Mouse (Mus musculus) forelimb bud, embryonic 11.5 days (tissue): ENCODE measurements around the gene Rrn3.
"Not testable (repeated sequence)": the region's sequence is repeated elsewhere in the genome, so short reads cannot be mapped to it uniquely, and the experiment has no call there.

Experiments used
- DNase-seq: peaks from one replicate; pipeline ENCODE4 v3.0.0-alpha.2; 2012; ENCODE audit warnings: low read depth, low spot score

Gene Rrn3

GRCm38 (mm10) chr16:13780353-13781036, at the start of gene Rrn3:
Gene Rrn3 (plus strand): TSS chr16:13780708.
- peak; percentile 86 for DNase-seq

- no peak for DNase-seq
These were observed 47.7 kb upstream of the Rrn3 start for GRCm38 (mm10) chr16:13732786-13733185.

DNA sequence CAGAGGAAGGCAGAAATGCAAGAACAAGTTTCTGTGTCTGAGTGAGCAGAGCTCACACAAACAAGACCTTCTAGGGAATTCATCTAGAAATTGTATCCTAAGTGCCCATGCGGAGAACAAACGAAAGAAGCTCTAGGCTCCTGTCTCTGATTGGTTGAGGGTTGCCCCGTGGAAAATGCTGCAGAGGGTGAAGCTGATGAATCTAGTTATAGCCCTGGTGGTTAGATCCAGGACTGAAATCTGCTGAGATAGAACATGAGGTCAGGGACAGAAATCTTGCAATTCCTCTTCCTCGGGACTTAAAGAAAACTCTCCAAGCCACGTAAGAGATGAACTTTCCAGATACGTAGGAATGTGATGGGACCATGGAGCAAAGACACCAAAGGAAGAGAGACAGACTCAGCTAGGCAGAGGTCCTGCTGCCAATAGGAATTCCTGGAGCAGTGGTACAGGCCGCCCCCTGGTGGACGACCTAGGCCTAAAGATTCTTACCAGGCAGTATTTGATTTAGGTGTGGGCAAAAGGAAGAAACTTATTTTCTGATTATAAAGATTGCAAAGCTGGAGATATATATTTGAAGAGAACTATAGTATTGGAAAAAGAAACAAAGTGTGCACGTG, 46.9 kb upstream of the Rrn3 start:
- peak; percentile 56 for DNase-seq

DNA sequence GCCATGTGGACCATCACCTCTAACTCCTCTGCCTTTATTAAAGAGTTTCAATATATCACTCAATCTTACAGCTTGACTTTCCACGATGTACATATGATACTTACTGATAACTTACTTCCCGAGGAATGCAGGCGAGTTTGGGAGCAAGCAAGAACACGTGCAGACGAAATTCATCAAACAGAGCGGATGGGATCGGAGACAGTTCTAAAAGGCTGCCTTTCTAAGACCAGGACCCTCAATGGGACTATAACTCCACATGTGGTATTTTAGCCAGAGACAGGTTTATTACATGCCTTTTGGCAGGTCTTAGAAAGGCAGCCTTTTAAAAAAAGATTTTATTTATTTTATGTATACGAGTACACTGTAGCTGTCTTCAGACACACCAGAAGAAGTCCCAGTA, 44.5 kb upstream of the Rrn3 start:
- DNase-seq = no peak

DNA sequence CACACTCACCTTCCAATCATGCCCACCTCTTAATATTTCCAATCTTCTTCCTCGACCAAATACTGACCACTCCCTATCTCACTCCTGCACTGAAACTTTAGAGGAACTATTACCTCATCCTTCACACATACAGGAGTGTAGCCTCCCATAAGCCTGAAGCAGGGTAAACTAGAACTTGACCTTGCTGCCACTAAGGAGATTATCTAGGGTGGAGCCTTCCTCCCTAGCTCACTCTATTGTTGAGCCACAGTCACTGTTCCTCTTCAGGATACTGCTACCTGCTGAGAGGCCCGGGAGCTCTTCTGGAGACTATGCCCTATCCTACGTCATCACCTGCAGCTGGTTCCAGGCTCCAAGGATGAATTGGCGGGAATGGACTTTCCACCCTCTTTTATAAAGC, 41.5 kb upstream of the Rrn3 start:
- not testable (repeated sequence) for DNase-seq

- no peak for DNase-seq
These were observed 39.7 kb upstream of the Rrn3 start for GRCm38 (mm10) chr16:13740844-13741243.

DNA sequence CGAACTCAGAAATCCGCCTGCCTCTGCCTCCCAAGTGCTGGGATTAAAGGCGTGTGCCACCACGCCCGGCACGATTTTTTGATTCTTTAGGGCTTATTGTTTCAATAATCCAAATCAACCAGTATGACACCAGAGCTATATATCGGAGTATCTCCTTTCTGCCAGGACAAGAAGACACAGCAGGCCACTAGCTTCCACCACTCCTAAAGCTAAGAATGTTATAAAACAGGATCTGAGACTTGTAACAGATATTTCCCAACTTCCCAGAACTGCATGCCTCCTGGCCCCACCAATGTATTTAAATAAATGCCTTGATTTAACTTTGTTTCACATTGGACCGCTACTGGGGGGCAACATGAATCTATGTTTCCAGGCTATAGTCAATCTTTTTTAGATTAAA, 32.8 kb upstream of the Rrn3 start:
- no peak for DNase-seq

DNA sequence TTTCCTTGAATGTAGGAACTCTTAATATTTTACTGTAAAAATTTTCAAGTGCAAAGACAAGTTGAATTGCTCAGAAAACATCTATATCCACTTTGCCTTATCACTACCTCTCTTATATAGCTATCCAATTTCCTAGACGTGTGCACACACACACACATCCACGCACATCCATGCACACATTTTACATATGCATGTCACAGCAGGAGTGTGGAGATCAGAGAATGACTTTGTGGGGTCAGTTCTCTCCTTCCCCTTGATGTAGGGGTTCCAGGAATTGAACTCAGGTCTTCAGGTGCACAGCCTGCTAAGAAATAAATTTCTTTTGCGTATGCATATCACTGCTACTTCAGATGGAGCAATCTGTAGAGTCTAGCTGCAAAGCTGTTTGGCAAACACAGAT, 32.4 kb upstream of the Rrn3 start:
- no peak for DNase-seq

DNA sequence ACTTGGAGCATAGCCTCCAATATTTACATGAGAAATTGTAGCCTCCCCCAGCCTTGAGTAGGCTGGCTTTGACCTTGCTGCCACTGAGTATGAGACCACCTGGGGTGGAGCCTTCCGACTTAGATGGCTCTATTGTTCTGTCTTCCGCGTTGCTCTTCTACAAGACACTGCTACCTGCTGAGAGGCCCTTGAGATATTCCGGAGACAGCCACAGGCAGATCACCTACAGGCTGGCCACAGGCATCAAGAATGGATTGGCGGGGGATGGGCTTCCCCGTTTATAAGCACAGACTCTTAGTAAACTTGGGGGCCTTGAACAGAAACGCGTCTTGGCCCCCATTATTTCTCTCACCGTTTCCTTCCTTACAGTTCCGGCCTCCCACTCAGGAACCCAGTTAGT, 31.7 kb upstream of the Rrn3 start:
- DNase-seq = not testable (repeated sequence)

- no peak for DNase-seq
These were observed 31.2 kb upstream of the Rrn3 start for GRCm38 (mm10) chr16:13749306-13749705.

GRCm38 (mm10) chr16:13749981-13750380, 30.5 kb upstream of the Rrn3 start:
- no peak for DNase-seq

DNA sequence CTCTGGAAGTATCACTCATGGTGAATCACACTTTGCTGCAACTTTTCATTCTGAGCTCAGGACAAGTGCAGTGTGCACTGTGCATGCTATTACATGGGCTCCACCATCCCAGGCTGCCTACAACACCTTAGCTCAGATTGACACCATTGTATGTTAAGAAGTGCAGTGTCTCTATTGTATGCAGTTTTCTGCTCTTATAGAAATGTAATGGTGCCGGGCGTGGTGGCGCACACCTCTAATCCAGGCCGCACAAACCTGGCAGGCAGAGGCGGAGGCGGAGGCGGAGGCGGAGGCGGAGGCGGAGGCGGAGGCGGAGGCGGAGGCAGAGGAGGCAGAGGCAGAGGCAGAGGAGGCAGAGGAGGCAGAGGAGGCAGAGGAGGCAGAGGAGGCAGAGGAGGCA, 29.9 kb upstream of the Rrn3 start:
- no peak for DNase-seq

DNA sequence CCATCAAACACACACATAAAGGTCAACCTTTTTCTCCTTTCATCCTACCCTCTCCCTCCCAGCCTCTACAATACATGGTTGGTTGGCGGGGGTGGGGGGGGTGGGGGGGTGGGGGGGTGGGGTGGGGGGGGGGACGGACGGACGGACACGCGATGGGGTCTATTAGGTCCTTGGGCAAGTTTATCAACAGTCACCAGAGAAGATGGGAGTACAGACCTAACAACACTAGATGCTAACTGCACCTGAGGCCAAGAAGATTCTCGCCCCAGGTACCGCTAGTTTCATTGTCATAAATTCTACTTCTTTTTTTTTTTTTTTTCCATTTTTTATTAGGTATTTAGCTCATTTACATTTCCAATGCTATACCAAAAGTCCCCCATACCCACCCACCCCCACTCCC, 26.5 kb upstream of the Rrn3 start:
- no peak for DNase-seq

DNA sequence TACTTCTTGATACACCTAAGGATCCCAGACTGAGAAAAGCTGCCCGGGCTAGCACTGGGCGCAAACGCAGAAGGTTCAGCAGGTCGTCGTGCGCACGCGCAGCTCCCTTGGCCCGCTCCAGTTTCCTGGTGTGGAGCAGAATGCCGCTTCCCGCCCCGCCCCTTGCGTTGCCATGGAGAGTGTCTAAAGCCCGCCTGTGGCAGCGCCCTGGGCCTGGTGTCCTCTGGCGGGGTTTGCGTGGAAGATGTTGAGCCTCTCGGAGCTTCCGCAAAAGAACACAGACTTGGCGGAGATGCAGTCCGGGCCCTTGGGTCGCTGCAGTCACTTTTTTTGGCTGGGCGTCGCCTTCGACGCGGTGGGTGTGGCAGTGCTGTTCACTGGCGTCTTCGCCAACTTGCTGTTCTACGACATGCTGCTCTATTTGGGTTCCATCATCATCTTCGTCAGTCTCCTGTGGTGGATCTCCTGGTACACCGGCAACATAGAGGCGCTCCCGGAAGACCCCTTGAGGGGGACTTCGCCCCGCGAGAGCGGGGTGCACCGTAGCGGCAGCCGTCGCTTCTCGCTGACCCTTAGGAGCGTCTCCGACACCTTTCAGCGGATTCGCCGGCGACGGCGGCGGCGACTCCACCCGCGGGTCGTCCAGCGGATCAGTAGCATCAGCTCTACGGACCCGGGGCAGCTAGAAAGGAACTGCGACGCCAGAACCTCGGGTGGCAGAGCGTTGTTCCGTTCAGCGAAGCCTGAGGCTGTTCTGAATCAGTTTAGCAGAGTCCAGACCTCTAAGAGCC, 25.9 kb upstream of the Rrn3 start:
- DNase-seq = peak; percentile 91

DNA sequence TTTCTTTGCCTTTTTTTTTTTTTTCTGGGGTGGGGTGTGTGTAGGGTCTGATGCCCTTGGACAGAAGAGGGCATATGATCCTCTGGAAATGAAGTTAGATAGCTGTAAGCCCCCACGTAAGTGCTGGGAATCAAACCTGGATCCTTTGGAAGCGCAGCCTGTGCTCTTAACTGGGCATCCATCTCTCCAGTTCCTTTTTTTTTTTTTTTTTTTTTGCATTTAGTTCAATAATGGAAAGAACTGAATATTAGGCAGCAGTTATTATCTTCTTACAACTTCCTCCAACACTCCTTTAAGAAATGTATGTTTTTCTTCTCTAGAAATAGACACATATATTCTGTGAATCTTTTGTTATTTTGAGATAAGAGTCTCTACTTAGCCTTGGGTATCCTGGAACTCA, 22.7 kb upstream of the Rrn3 start:
- no peak for DNase-seq

- DNase-seq = not testable (repeated sequence)
These were observed 17.7 kb upstream of the Rrn3 start for GRCm38 (mm10) chr16:13762807-13763206.

DNA sequence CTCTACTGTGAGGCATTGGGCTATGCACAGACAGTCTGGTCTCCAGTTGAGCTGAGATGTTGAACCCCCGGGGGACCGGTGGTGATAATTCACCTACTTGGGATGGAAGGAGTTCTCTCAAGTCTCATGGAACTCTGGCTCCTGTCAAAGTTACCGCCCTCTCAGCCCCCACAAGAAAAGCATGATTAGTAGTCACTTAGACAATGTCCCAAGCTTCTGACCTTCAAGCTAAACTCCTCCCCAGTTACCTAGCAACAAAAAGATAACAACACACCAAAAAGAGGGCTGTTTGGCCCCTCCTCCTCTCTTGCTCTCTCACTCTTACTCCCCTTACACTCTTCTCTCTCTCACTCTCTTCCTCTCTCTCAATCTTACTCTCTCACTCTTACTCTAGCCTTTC, 16.0 kb upstream of the Rrn3 start:
- DNase-seq = no peak

GRCm38 (mm10) chr16:13766367-13766766, 14.1 kb upstream of the Rrn3 start:
- DNase-seq = peak; percentile 2

- not testable (repeated sequence) for DNase-seq
These were observed 8.9 kb upstream of the Rrn3 start for GRCm38 (mm10) chr16:13771603-13772002.

DNA sequence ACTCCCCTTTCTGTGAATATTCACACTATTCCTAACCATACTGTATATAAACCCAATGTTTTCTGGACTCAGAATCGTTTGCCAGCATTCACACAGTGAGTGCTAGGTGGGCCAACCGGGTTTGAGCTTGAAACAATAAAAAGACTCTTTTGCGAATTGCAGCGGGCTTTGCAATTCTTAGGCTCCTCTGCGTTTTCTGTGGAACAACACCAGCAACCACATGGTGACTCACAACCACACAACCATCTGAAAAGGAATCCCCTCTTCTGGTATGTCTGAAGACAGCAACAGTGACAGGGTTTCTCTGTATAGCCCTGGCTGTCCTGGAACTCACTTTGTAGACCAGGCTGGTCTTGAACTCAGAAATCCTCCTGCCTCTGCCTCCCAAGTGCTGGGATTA, 8.5 kb upstream of the Rrn3 start:
- not testable (repeated sequence) for DNase-seq

DNA sequence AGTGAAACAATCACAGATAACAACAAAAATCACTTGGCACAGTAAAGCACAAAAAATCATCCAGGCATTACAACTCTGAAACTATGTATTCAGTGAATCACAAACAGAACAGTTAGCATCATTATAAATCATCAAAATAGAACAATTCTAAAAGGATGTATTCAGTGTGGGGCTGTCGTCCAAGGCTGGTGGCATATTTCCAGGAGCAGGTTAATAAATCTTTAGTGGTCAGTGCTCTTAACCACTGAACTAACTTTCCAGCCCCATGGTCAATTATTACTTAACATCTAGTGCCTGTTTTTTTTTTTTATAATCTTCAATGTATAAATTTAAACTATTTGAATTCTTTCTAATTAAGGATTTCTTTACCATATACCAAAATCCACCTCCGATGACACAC, 6.5 kb upstream of the Rrn3 start:
- not testable (repeated sequence) for DNase-seq

- DNase-seq = not testable (repeated sequence)
These were observed 5.9 kb upstream of the Rrn3 start for GRCm38 (mm10) chr16:13774651-13775050.

- DNase-seq = no peak
These were observed 708 bp downstream of the Rrn3 start for GRCm38 (mm10) chr16:13781216-13781615.
